ENCODE assay signal across 9 mouse cellular contexts in genomic region chr10:93771931-93772465, GRCm38 (mm10). TPM values are rescaled to one million over a fixed set of nuclear protein-coding genes. Genes with fewer than 3 reads are reported as not detected.
A peak's percentile ranks its signal among the peaks of the same experiment; 100 is the strongest.
DNase-seq lines count a peak whose midpoint lies in the region; ATAC-seq lines count a peak whose summit lies in the region.
"Had no signal": no experiment of that assay in that cellular context is flagged by ENCODE, and none has a peak within 500 bp of the region (broad histone marks: within the 10 kb centered on the region; RNA-seq: fewer than 3 reads in every experiment).

No protein-coding gene starts in this region.

- no peaks in the 10 kb centered on the region for H3K36me3 ChIP-seq in forebrain, embryonic 14.5 days (ENCODE audit: control insufficient read depth, insufficient read depth, low read length)
- no peaks in the 10 kb centered on the region for H3K36me3 ChIP-seq in forebrain, embryonic 12.5 days (replicated peaks)
- H3K36me3 ChIP-seq: heart, embryonic 15.5 days had no signal

- H3K9ac ChIP-seq in forebrain, embryonic 14.5 days (ENCODE audit: low read length), result no peak overlapping the region
- H3K9ac ChIP-seq in forebrain, embryonic 12.5 days, result no peak overlapping the region
- H3K9ac ChIP-seq: heart, embryonic 15.5 days had no signal

- 11% methylated on average over 9 of the region's 9 CpGs for WGBS in forebrain, embryonic 14.5 days
- WGBS in forebrain, embryonic 12.5 days, result 39% methylated on average over 9 of the region's 9 CpGs

- intact Hi-C loops in heart, postnatal 36 days (cut with DNase I), result no loop called here
- intact Hi-C loops in left cerebral cortex, postnatal 25 days (cut with DNase I), result no loop called here

- DNase-seq in forebrain, embryonic 14.5 days (ENCODE audit: low spot score), result peak; percentile 86
- DNase-seq in brain, embryonic 18.5 days (ENCODE audit: low read depth, low spot score), result peak; percentile 45
- peak; percentile 13 to 20 for DNase-seq in heart, postnatal 36 days
- peak; percentile 38 to 80 for DNase-seq in left cerebral cortex, postnatal 25 days (ENCODE audit: low spot score in 2 of 2)
- DNase-seq in natural killer cell, adult 2 months (ENCODE audit: low spot score in 2 of 2), result no peak
- no peak for DNase-seq in urinary bladder, postnatal 25 days (ENCODE audit: low spot score)
- DNase-seq in lung, postnatal 36 days, result no peak

- no peak overlapping the region for H3K4me2 ChIP-seq in forebrain, embryonic 14.5 days (ENCODE audit: low read length)
- H3K4me2 ChIP-seq in forebrain, embryonic 12.5 days, result no peak overlapping the region
- H3K4me2 ChIP-seq: heart, embryonic 15.5 days had no signal

- no peak overlapping the region for H3K27ac ChIP-seq in forebrain, embryonic 14.5 days (ENCODE audit: low read depth, low read length)
- no peak overlapping the region for H3K27ac ChIP-seq in forebrain, embryonic 12.5 days
- H3K27ac ChIP-seq: heart, embryonic 15.5 days had no signal

- H3K9me3 ChIP-seq in forebrain, embryonic 14.5 days (replicated peaks; ENCODE audit: control insufficient read depth, low read length), result no peaks in the 10 kb centered on the region
- H3K9me3 ChIP-seq in forebrain, embryonic 12.5 days, result no peaks in the 10 kb centered on the region
- H3K9me3 ChIP-seq: heart, embryonic 15.5 days had no signal

- no peaks in the 10 kb centered on the region for H3K27me3 ChIP-seq in forebrain, embryonic 14.5 days (replicated peaks; ENCODE audit: control insufficient read depth, insufficient read depth, low read length)
- H3K27me3 ChIP-seq in forebrain, embryonic 12.5 days, result peaks cover 9% of the 10 kb centered on the region; the same call in 1 of the 2 replicates
- H3K27me3 ChIP-seq: heart, embryonic 15.5 days had no signal

- peak; percentile 74 for ATAC-seq in forebrain, embryonic 14.5 days
- ATAC-seq in forebrain, embryonic 12.5 days (ENCODE audit: low FRiP score), result no peak

- no peaks in the 10 kb centered on the region for H3K4me1 ChIP-seq in forebrain, embryonic 14.5 days (ENCODE audit: control insufficient read depth, insufficient read depth, low read length)
- H3K4me1 ChIP-seq in forebrain, embryonic 12.5 days, result peaks cover 2% of the 10 kb centered on the region

- no peak overlapping the region for H3K4me3 ChIP-seq in forebrain, embryonic 14.5 days (ENCODE audit: low read depth, low read length)
- H3K4me3 ChIP-seq in forebrain, embryonic 12.5 days (replicated peaks), result no peak overlapping the region
- H3K4me3 ChIP-seq: heart, embryonic 15.5 days had no signal

RNA-seq across cellular contexts. Expression of gene Usp44, which starts 59.4 kb away (rescaled TPM):
- 1.1 TPM in 2 replicates for polyA plus RNA-seq in forebrain, embryonic 14.5 days (2014; fragmentation: Nextera tagmentation; extraction: Ambion mirVana)
- 7.7 and 9.5 TPM in 2 replicates for polyA plus RNA-seq in forebrain, embryonic 12.5 days (2016; fragmentation: Nextera tagmentation; extraction: Ambion mirVana)
- total RNA-seq in heart, postnatal 36 days (2021), result not detected
- not detected for total RNA-seq in left cerebral cortex, postnatal 25 days (2021)

Comparison
In these comparisons a context has a peak if more than half of its experiments do, and no peak if none do; other contexts are left out.
1. DNase-seq: peak in forebrain, embryonic 14.5 days (single experiment), brain, embryonic 18.5 days (single experiment), heart, postnatal 36 days (2 of 2) and left cerebral cortex, postnatal 25 days (2 of 2); none in natural killer cell, adult 2 months (0 of 2), urinary bladder, postnatal 25 days (single experiment) and lung, postnatal 36 days (single experiment).